In genomic region chr10:84938094-84938820, GRCm38 (mm10) we compare ENCODE assay signal across 22 mouse cellular contexts. TPM values are rescaled to one million over a fixed set of nuclear protein-coding genes. Genes with fewer than 3 reads are reported as not detected.
DNase-seq lines count a peak whose midpoint lies in the region; ATAC-seq lines count a peak whose summit lies in the region.
"Had no signal": no experiment of that assay in that cellular context is flagged by ENCODE, and none has a peak within 500 bp of the region (broad histone marks: within the 10 kb centered on the region; RNA-seq: fewer than 3 reads in every experiment).

No protein-coding gene starts in this region.

- H3K27me3 ChIP-seq in heart, embryonic 11.5 days (ENCODE audit: control insufficient read depth, insufficient read depth, low read length), result no peaks in the 10 kb centered on the region
- no peaks in the 10 kb centered on the region for H3K27me3 ChIP-seq in limb, embryonic 13.5 days
- H3K27me3 ChIP-seq: forebrain, embryonic 15.5 days; hindbrain, embryonic 12.5 days; midbrain, embryonic 12.5 days; neural tube, embryonic 15.5 days; stomach, embryonic 15.5 days had no signal

- no peak overlapping the region for H3K27ac ChIP-seq in heart, embryonic 11.5 days (ENCODE audit: low read depth, low read length)
- H3K27ac ChIP-seq in limb, embryonic 13.5 days, result 0 out of 2 replicates have a peak overlapping the region, but pooled peaks have one; percentile 15
- H3K27ac ChIP-seq: forebrain, embryonic 15.5 days; hindbrain, embryonic 12.5 days; left cerebral cortex, adult 2 months; midbrain, embryonic 12.5 days; neural tube, embryonic 15.5 days; stomach, embryonic 15.5 days had no signal

- no peaks in the 10 kb centered on the region for H3K9me3 ChIP-seq in heart, embryonic 11.5 days (replicated peaks; ENCODE audit: control insufficient read depth, low read length)
- H3K9me3 ChIP-seq in limb, embryonic 13.5 days, result no peaks in the 10 kb centered on the region
- H3K9me3 ChIP-seq: forebrain, embryonic 15.5 days; hindbrain, embryonic 12.5 days; midbrain, embryonic 12.5 days; neural tube, embryonic 15.5 days; stomach, embryonic 15.5 days had no signal

- 0 out of 2 replicates have a peak overlapping the region, but pooled peaks have one; percentile 18 for H3K9ac ChIP-seq in heart, embryonic 11.5 days (ENCODE audit: low read depth, low read length)
- no peak overlapping the region for H3K9ac ChIP-seq in limb, embryonic 13.5 days
- H3K9ac ChIP-seq: forebrain, embryonic 15.5 days; hindbrain, embryonic 12.5 days; midbrain, embryonic 12.5 days; neural tube, embryonic 15.5 days; stomach, embryonic 15.5 days had no signal

- H3K4me3 ChIP-seq in heart, embryonic 11.5 days (ENCODE audit: low read depth, low read length), result no peak overlapping the region
- H3K4me3 ChIP-seq in limb, embryonic 13.5 days, result no peak overlapping the region
- H3K4me3 ChIP-seq: forebrain, embryonic 15.5 days; hindbrain, embryonic 12.5 days; left cerebral cortex, adult 2 months; midbrain, embryonic 12.5 days; neural tube, embryonic 15.5 days; stomach, embryonic 15.5 days had no signal

- no peak for ATAC-seq in heart, embryonic 11.5 days (replicated peaks; ENCODE audit: insufficient number of reproducible peaks, low FRiP score, low TSS enrichment)
- no peak for ATAC-seq in limb, embryonic 13.5 days (ENCODE audit: low FRiP score, low read depth)
- ATAC-seq in megakaryocyte-erythroid progenitor cell, adult 5-6 weeks (replicated peaks; ENCODE audit: low FRiP score, low TSS enrichment, poor library complexity, severe bottlenecking), result no peak
- ATAC-seq: forebrain, embryonic 15.5 days had no signal

- H3K36me3 ChIP-seq in heart, embryonic 11.5 days (ENCODE audit: control insufficient read depth, insufficient read depth, low read length), result no peaks in the 10 kb centered on the region
- H3K36me3 ChIP-seq in limb, embryonic 13.5 days, result peaks cover 9% of the 10 kb centered on the region
- H3K36me3 ChIP-seq: forebrain, embryonic 15.5 days; midbrain, embryonic 12.5 days; neural tube, embryonic 15.5 days; stomach, embryonic 15.5 days had no signal

- DNase-seq in adrenal gland, adult 8-10 months, result peak; percentile 24
- no peak for DNase-seq in adrenal gland, postnatal 4 days (ENCODE audit: low spot score in 2 of 2)
- no peak for DNase-seq in heart, postnatal 4 days
- DNase-seq in MEL-GATA-1-ER (ENCODE audit: extremely low read depth, low read depth), result peak; percentile 82
- DNase-seq: cerebellum, adult 9-10 months; gastrocnemius, postnatal 10 days; kidney, adult 11 months; lung, adult 18-20 months; lung, postnatal 10 days; right cerebral cortex, adult 18-20 months; right cerebral cortex, postnatal 4 days; thymus, postnatal 25 days had no signal

- WGBS in heart, embryonic 11.5 days (ENCODE audit: insufficient replicate concordance), result 68% methylated on average over 14 of the region's 14 CpGs
- 83% methylated on average over 14 of the region's 14 CpGs for WGBS in limb, embryonic 13.5 days

- H3K4me2 ChIP-seq in heart, embryonic 11.5 days, result no peak overlapping the region
- H3K4me2 ChIP-seq in limb, embryonic 13.5 days (replicated peaks), result no peak overlapping the region
- H3K4me2 ChIP-seq: forebrain, embryonic 15.5 days; hindbrain, embryonic 12.5 days; liver, embryonic 11.5 days; midbrain, embryonic 12.5 days; neural tube, embryonic 15.5 days; stomach, embryonic 15.5 days had no signal

- H3K4me1 ChIP-seq in heart, embryonic 11.5 days (ENCODE audit: control insufficient read depth, insufficient read depth, low read length), result peaks cover 15% of the 10 kb centered on the region; the same call in 1 of the 2 replicates
- peaks cover 23% of the 10 kb centered on the region; the same call in 1 of the 2 replicates for H3K4me1 ChIP-seq in limb, embryonic 13.5 days
- H3K4me1 ChIP-seq: forebrain, embryonic 15.5 days; stomach, embryonic 15.5 days had no signal

RNA-seq across cellular contexts. Expression of gene Ric8b, which starts 20.8 kb away (rescaled TPM):
- 10 to 100 TPM; 28.9 to 43.8 (median 33.8) TPM for total RNA-seq in adrenal gland, adult 8-10 months (2022)
- total RNA-seq in adrenal gland, postnatal 4 days (2021), result 10 to 100 TPM; 34.0 to 38.1 TPM
- 17.1 and 18.9 TPM in 2 replicates for polyA plus RNA-seq in heart, embryonic 11.5 days (2014; fragmentation: Nextera tagmentation; extraction: Ambion mirVana)
- 10 to 100 TPM; 19.9 to 21.2 TPM for total RNA-seq in heart, postnatal 4 days (2021)
- 28.6 and 30.1 TPM in 2 replicates for polyA plus RNA-seq in limb, embryonic 13.5 days (2015; fragmentation: Nextera tagmentation; extraction: Ambion mirVana)
- total RNA-seq in megakaryocyte-erythroid progenitor cell, adult 5-6 weeks (2014; fragmentation: Nextera tagmentation), result 10.4 and 14.1 TPM in 2 replicates
- 13.7 and 18.3 TPM in 2 replicates for total RNA-seq in megakaryocyte-erythroid progenitor cell, adult 5-6 weeks (2017)

Comparison
In these comparisons a context has a peak if more than half of its experiments do, and no peak if none do; other contexts are left out.
1. DNase-seq: peak in adrenal gland, adult 8-10 months (single experiment) and MEL-GATA-1-ER (single experiment); none in adrenal gland, postnatal 4 days (0 of 2) and heart, postnatal 4 days (single experiment).